Mouse (Mus musculus): Measurements from ENCODE around the gene Glg1.

Gene Glg1

GRCm38 (mm10) chr8:111142521-111142920 is 116.5 kb downstream of the Glg1 start:
- DNase-seq, result no peak

- no peak for DNase-seq
Measured at GRCm38 (mm10) chr8:111130756-111131155, 128.3 kb downstream of the Glg1 start.

GRCm38 (mm10) chr8:111119481-111119880 is 139.5 kb downstream of the Glg1 start:
- DNase-seq, result no peak

- DNase-seq, result no peak
Measured at GRCm38 (mm10) chr8:111114891-111115290, 144.1 kb downstream of the Glg1 start.

All from cerebellum, postnatal 14 days (tissue).